Mouse (Mus musculus) olfactory bulb, adult 2 months (tissue): ENCODE results near the gene Lamtor2.

Experiments
- CTCF ChIP-seq: fragments of 200-500 bp; IDR thresholded peaks from 2 replicates; pipeline ENCODE4 v1.5.1; 2012; ENCODE audit warnings: low read depth, mild to moderate bottlenecking, low read length, moderate library complexity; ENCODE audit not compliant: insufficient read depth
- POLR2A ChIP-seq: fragments of 200-500 bp; IDR thresholded peaks from 2 replicates; pipeline ENCODE4 v1.6.1; 2012; ENCODE audit warnings: mild to moderate bottlenecking, low read depth, low read length, moderate library complexity; ENCODE audit not compliant: insufficient read depth

- TF ChIP-seq CTCF (no peak), POLR2A (no peak)
Measured at GRCm38 (mm10) chr3:88568615-88569014, 15.7 kb upstream of the Lamtor2 start.
